Mouse (Mus musculus): ENCODE results near the gene Usp47.

The Usp47 gene

GRCm38 (mm10) chr7:112023150-112023600 is at the start of gene Usp47:
Usp47 (plus strand) TSS chr7:112023504.
- peak; percentile 88 for DNase-seq (ENCODE audit: low read depth, low spot score)
- Histone ChIP-seq H3K27me3 (ENCODE audit: control insufficient read depth, insufficient read depth, low read length, poor library complexity, severe bottlenecking) (no peaks in the 10 kb centered on the region), H3K36me3 (ENCODE audit: control insufficient read depth, insufficient read depth, low read length, poor library complexity, severe bottlenecking) (no peaks in the 10 kb centered on the region)

GRCm38 (mm10) chr7:111976401-111976800 is 46.9 kb upstream of the Usp47 start:
- Histone ChIP-seq H3K27me3 (ENCODE audit: control insufficient read depth, insufficient read depth, low read length, poor library complexity, severe bottlenecking) (no peaks in the 10 kb centered on the region; the same call in 1 of the 2 replicates), H3K36me3 (ENCODE audit: control insufficient read depth, insufficient read depth, low read length, poor library complexity, severe bottlenecking) (no peaks in the 10 kb centered on the region)
- DNase-seq (ENCODE audit: low read depth, low spot score) = no peak

GRCm38 (mm10) chr7:111977871-111978270 is 45.4 kb upstream of the Usp47 start:
- DNase-seq (ENCODE audit: low read depth, low spot score) = no peak
- Histone ChIP-seq H3K27me3 (ENCODE audit: control insufficient read depth, insufficient read depth, low read length, poor library complexity, severe bottlenecking) (no peaks in the 10 kb centered on the region; the same call in 1 of the 2 replicates), H3K36me3 (ENCODE audit: control insufficient read depth, insufficient read depth, low read length, poor library complexity, severe bottlenecking) (no peaks in the 10 kb centered on the region)

GRCm38 (mm10) chr7:111982296-111982695 is 41.0 kb upstream of the Usp47 start:
- DNase-seq (ENCODE audit: low read depth, low spot score) = no peak
- Histone ChIP-seq H3K36me3 (ENCODE audit: control insufficient read depth, insufficient read depth, low read length, poor library complexity, severe bottlenecking) (no peaks in the 10 kb centered on the region), H3K27me3 (ENCODE audit: control insufficient read depth, insufficient read depth, low read length, poor library complexity, severe bottlenecking) (no peaks in the 10 kb centered on the region)

- no peak for DNase-seq (ENCODE audit: low read depth, low spot score)
- H3K36me3 ChIP-seq (ENCODE audit: control insufficient read depth, insufficient read depth, low read length, poor library complexity, severe bottlenecking) = no peaks in the 10 kb centered on the region
- no peaks in the 10 kb centered on the region for H3K27me3 ChIP-seq (ENCODE audit: control insufficient read depth, insufficient read depth, low read length, poor library complexity, severe bottlenecking)
Observed at GRCm38 (mm10) chr7:111984530-111984929, 38.8 kb upstream of the Usp47 start.

GRCm38 (mm10) chr7:111985266-111985665 is 38.0 kb upstream of the Usp47 start:
- DNase-seq (ENCODE audit: low read depth, low spot score) = no peak
- H3K36me3 ChIP-seq (ENCODE audit: control insufficient read depth, insufficient read depth, low read length, poor library complexity, severe bottlenecking) = no peaks in the 10 kb centered on the region
- H3K27me3 ChIP-seq (ENCODE audit: control insufficient read depth, insufficient read depth, low read length, poor library complexity, severe bottlenecking) = no peaks in the 10 kb centered on the region

GRCm38 (mm10) chr7:111986906-111987305 is 36.4 kb upstream of the Usp47 start:
- Histone ChIP-seq H3K36me3 (ENCODE audit: control insufficient read depth, insufficient read depth, low read length, poor library complexity, severe bottlenecking) (no peaks in the 10 kb centered on the region), H3K27me3 (ENCODE audit: control insufficient read depth, insufficient read depth, low read length, poor library complexity, severe bottlenecking) (no peaks in the 10 kb centered on the region)
- DNase-seq (ENCODE audit: low read depth, low spot score) = no peak

- Histone ChIP-seq H3K27me3 (ENCODE audit: control insufficient read depth, insufficient read depth, low read length, poor library complexity, severe bottlenecking) (no peaks in the 10 kb centered on the region; the same call in 1 of the 2 replicates), H3K36me3 (ENCODE audit: control insufficient read depth, insufficient read depth, low read length, poor library complexity, severe bottlenecking) (no peaks in the 10 kb centered on the region)
- no peak for DNase-seq (ENCODE audit: low read depth, low spot score)
Observed at GRCm38 (mm10) chr7:111997441-111997840, 25.9 kb upstream of the Usp47 start.

- H3K36me3 ChIP-seq (ENCODE audit: control insufficient read depth, insufficient read depth, low read length, poor library complexity, severe bottlenecking) = no peaks in the 10 kb centered on the region
- H3K27me3 ChIP-seq (ENCODE audit: control insufficient read depth, insufficient read depth, low read length, poor library complexity, severe bottlenecking) = no peaks in the 10 kb centered on the region; the same call in 1 of the 2 replicates
- no peak for DNase-seq (ENCODE audit: low read depth, low spot score)
Observed at GRCm38 (mm10) chr7:111998446-111999004, 24.8 kb upstream of the Usp47 start.

GRCm38 (mm10) chr7:111999376-111999775 is 23.9 kb upstream of the Usp47 start:
- peak; percentile 6 for DNase-seq (ENCODE audit: low read depth, low spot score)
- Histone ChIP-seq H3K36me3 (ENCODE audit: control insufficient read depth, insufficient read depth, low read length, poor library complexity, severe bottlenecking) (no peaks in the 10 kb centered on the region), H3K27me3 (ENCODE audit: control insufficient read depth, insufficient read depth, low read length, poor library complexity, severe bottlenecking) (no peaks in the 10 kb centered on the region; the same call in 1 of the 2 replicates)

- H3K36me3 ChIP-seq (ENCODE audit: control insufficient read depth, insufficient read depth, low read length, poor library complexity, severe bottlenecking) = no peaks in the 10 kb centered on the region
- H3K27me3 ChIP-seq (ENCODE audit: control insufficient read depth, insufficient read depth, low read length, poor library complexity, severe bottlenecking) = no peaks in the 10 kb centered on the region; the same call in 1 of the 2 replicates
- DNase-seq (ENCODE audit: low read depth, low spot score) = peak; percentile 24
Observed at GRCm38 (mm10) chr7:112000166-112000565, 23.1 kb upstream of the Usp47 start.

- H3K36me3 ChIP-seq (ENCODE audit: control insufficient read depth, insufficient read depth, low read length, poor library complexity, severe bottlenecking) = no peaks in the 10 kb centered on the region
- DNase-seq (ENCODE audit: low read depth, low spot score) = no peak
Observed at GRCm38 (mm10) chr7:112010511-112010910, 12.8 kb upstream of the Usp47 start.

GRCm38 (mm10) chr7:112010976-112011375 is 12.3 kb upstream of the Usp47 start:
- no peak for DNase-seq (ENCODE audit: low read depth, low spot score)

More at GRCm38 (mm10) chr7:112010511-112010910, 12.8 kb upstream of the Usp47 start:
- H3K27me3 ChIP-seq (ENCODE audit: control insufficient read depth, insufficient read depth, low read length, poor library complexity, severe bottlenecking) = no peaks in the 10 kb centered on the region

GRCm38 (mm10) chr7:112012102-112012501 is 11.2 kb upstream of the Usp47 start:
- no peaks in the 10 kb centered on the region for H3K36me3 ChIP-seq (ENCODE audit: control insufficient read depth, insufficient read depth, low read length, poor library complexity, severe bottlenecking)
- no peaks in the 10 kb centered on the region for H3K27me3 ChIP-seq (ENCODE audit: control insufficient read depth, insufficient read depth, low read length, poor library complexity, severe bottlenecking)
- no peak for DNase-seq (ENCODE audit: low read depth, low spot score)

More at GRCm38 (mm10) chr7:112010976-112011375, 12.3 kb upstream of the Usp47 start:
- Histone ChIP-seq H3K27me3 (ENCODE audit: control insufficient read depth, insufficient read depth, low read length, poor library complexity, severe bottlenecking) (no peaks in the 10 kb centered on the region), H3K36me3 (ENCODE audit: control insufficient read depth, insufficient read depth, low read length, poor library complexity, severe bottlenecking) (no peaks in the 10 kb centered on the region)

- no peak for DNase-seq (ENCODE audit: low read depth, low spot score)
- H3K36me3 ChIP-seq (ENCODE audit: control insufficient read depth, insufficient read depth, low read length, poor library complexity, severe bottlenecking) = no peaks in the 10 kb centered on the region
- H3K27me3 ChIP-seq (ENCODE audit: control insufficient read depth, insufficient read depth, low read length, poor library complexity, severe bottlenecking) = no peaks in the 10 kb centered on the region
Observed at GRCm38 (mm10) chr7:112012621-112013177, 10.6 kb upstream of the Usp47 start.

All from splenic B cell, adult 2 months (primary cell).